In genomic region chr9:40414498-40414903, GRCm38 (mm10) we compare ENCODE assay signal across 8 mouse cellular contexts.
DNase-seq lines count a peak whose midpoint lies in the region; ATAC-seq and TF ChIP-seq lines count a peak whose summit lies in the region.

No protein-coding gene starts in this region.

- peak overlapping the region; percentile 91 for H3K4me2 ChIP-seq in heart, embryonic 15.5 days
- peak overlapping the region; percentile 75 for H3K4me2 ChIP-seq in liver, embryonic 16.5 days (ENCODE audit: low read depth, low read length)
- H3K4me2 ChIP-seq in neural tube, embryonic 11.5 days (ENCODE audit: low read depth): peak overlapping the region; percentile 53
- peak overlapping the region; percentile 95 for H3K4me2 ChIP-seq in stomach, postnatal 0 days (replicated peaks; ENCODE audit: low read depth)

- no peaks in the 10 kb centered on the region for H3K36me3 ChIP-seq in forebrain, embryonic 10.5 days (replicated peaks)
- H3K36me3 ChIP-seq in heart, embryonic 15.5 days: no peaks in the 10 kb centered on the region
- H3K36me3 ChIP-seq in liver, embryonic 16.5 days (ENCODE audit: control insufficient read depth, insufficient read depth): no peaks in the 10 kb centered on the region
- no peaks in the 10 kb centered on the region for H3K36me3 ChIP-seq in neural tube, embryonic 11.5 days (ENCODE audit: control insufficient read depth, insufficient read depth, low read length)
- H3K36me3 ChIP-seq in stomach, postnatal 0 days (ENCODE audit: control insufficient read depth, insufficient read depth, low read length): no peaks in the 10 kb centered on the region

- peak overlapping the region; percentile 87 for H3K27ac ChIP-seq in forebrain, embryonic 10.5 days
- peak overlapping the region; percentile 41 for H3K27ac ChIP-seq in heart, embryonic 15.5 days
- no peak overlapping the region for H3K27ac ChIP-seq in liver, embryonic 16.5 days (ENCODE audit: low read length)
- H3K27ac ChIP-seq in neural tube, embryonic 11.5 days (ENCODE audit: low read depth, low read length): no peak overlapping the region
- peak overlapping the region; percentile 76 for H3K27ac ChIP-seq in stomach, postnatal 0 days (replicated peaks)

- no peak for TF ChIP-seq CTCF in stomach, postnatal 0 days (IDR thresholded peaks at IDR 0.05; ENCODE audit: low read depth)

- no peaks in the 10 kb centered on the region for H3K4me1 ChIP-seq in forebrain, embryonic 10.5 days
- H3K4me1 ChIP-seq in heart, embryonic 15.5 days (replicated peaks): peaks cover 13% of the 10 kb centered on the region; the same call in 1 of the 2 replicates
- H3K4me1 ChIP-seq in liver, embryonic 16.5 days (ENCODE audit: control insufficient read depth, low read depth, low read length): no peaks in the 10 kb centered on the region
- H3K4me1 ChIP-seq in neural tube, embryonic 11.5 days (ENCODE audit: control insufficient read depth, insufficient read depth, low read length): no peaks in the 10 kb centered on the region
- H3K4me1 ChIP-seq in stomach, postnatal 0 days (replicated peaks; ENCODE audit: control insufficient read depth, insufficient read depth): no peaks in the 10 kb centered on the region

- H3K27me3 ChIP-seq in forebrain, embryonic 10.5 days (ENCODE audit: poor library complexity, severe bottlenecking): no peaks in the 10 kb centered on the region
- no peaks in the 10 kb centered on the region for H3K27me3 ChIP-seq in heart, embryonic 15.5 days
- H3K27me3 ChIP-seq in liver, embryonic 16.5 days (ENCODE audit: control insufficient read depth, insufficient read depth, low read depth, low read length): no peaks in the 10 kb centered on the region
- no peaks in the 10 kb centered on the region for H3K27me3 ChIP-seq in neural tube, embryonic 11.5 days (ENCODE audit: control insufficient read depth, insufficient read depth, low read length)
- no peaks in the 10 kb centered on the region for H3K27me3 ChIP-seq in stomach, postnatal 0 days (ENCODE audit: control insufficient read depth, insufficient read depth, low read length)

- under 1% methylated on average over 15 of the region's 15 CpGs for WGBS in forebrain, embryonic 10.5 days
- WGBS in heart, embryonic 15.5 days: 3% methylated on average over 15 of the region's 15 CpGs
- 5% methylated on average over 15 of the region's 15 CpGs for WGBS in liver, embryonic 16.5 days (ENCODE audit: insufficient replicate concordance)
- WGBS in neural tube, embryonic 11.5 days: under 1% methylated on average over 15 of the region's 15 CpGs
- WGBS in stomach, postnatal 0 days: under 1% methylated on average over 15 of the region's 15 CpGs

- peak; percentile 41; the same call in 1 of the 2 replicates for ATAC-seq in heart, embryonic 15.5 days (replicated peaks; ENCODE audit: insufficient number of reproducible peaks, insufficient read depth, low FRiP score, low read depth)
- peak; percentile 67 for ATAC-seq in liver, embryonic 16.5 days (ENCODE audit: low read depth)
- peak; percentile 84 for ATAC-seq in neural tube, embryonic 11.5 days (ENCODE audit: insufficient read depth, low FRiP score, low TSS enrichment)
- peak; percentile 75 for ATAC-seq in stomach, postnatal 0 days (ENCODE audit: low FRiP score, low TSS enrichment)

- H3K4me3 ChIP-seq in forebrain, embryonic 10.5 days: peak overlapping the region; percentile 69
- peak overlapping the region; percentile 63 for H3K4me3 ChIP-seq in heart, embryonic 15.5 days
- peak overlapping the region; percentile 62 for H3K4me3 ChIP-seq in liver, embryonic 16.5 days (ENCODE audit: low read depth, low read length)
- H3K4me3 ChIP-seq in neural tube, embryonic 11.5 days (ENCODE audit: low read depth, low read length): peak overlapping the region; percentile 49
- peak overlapping the region; percentile 61 for H3K4me3 ChIP-seq in stomach, postnatal 0 days (ENCODE audit: low read depth, low read length)

- DNase-seq in CD4-positive helper T cell, adult 2 months (ENCODE audit: low read depth, low spot score): peak; percentile 27
- DNase-seq in c-Kit-positive CD71-negative TER-119-negative erythroid progenitor cells, embryonic 14.5 days (ENCODE audit: low read depth): peak; percentile 50
- peak; percentile 84 for DNase-seq in forebrain, embryonic 10.5 days (ENCODE audit: extremely low spot score, low spot score)
- peak; percentile 78 for DNase-seq in kidney, postnatal 14 days
- peak; percentile 84 for DNase-seq in neural tube, embryonic 11.5 days (ENCODE audit: low spot score)
- DNase-seq in stomach, postnatal 0 days (ENCODE audit: low spot score): peak; percentile 79

- no peaks in the 10 kb centered on the region for H3K9me3 ChIP-seq in forebrain, embryonic 10.5 days
- H3K9me3 ChIP-seq in heart, embryonic 15.5 days (replicated peaks): no peaks in the 10 kb centered on the region
- no peaks in the 10 kb centered on the region for H3K9me3 ChIP-seq in liver, embryonic 16.5 days (replicated peaks; ENCODE audit: control insufficient read depth, low read length)
- no peaks in the 10 kb centered on the region for H3K9me3 ChIP-seq in neural tube, embryonic 11.5 days (ENCODE audit: control insufficient read depth, low read length)
- no peaks in the 10 kb centered on the region for H3K9me3 ChIP-seq in stomach, postnatal 0 days (ENCODE audit: control insufficient read depth, low read length)

- no peak for TF ChIP-seq EP300 in stomach, postnatal 0 days (optimal IDR thresholded peaks at IDR 0.05)

- peak overlapping the region; percentile 78 for H3K9ac ChIP-seq in heart, embryonic 15.5 days
- H3K9ac ChIP-seq in liver, embryonic 16.5 days (ENCODE audit: low read depth, low read length): peak overlapping the region; percentile 58
- H3K9ac ChIP-seq in neural tube, embryonic 11.5 days (ENCODE audit: low read length): peak overlapping the region; percentile 67
- peak overlapping the region; percentile 71 for H3K9ac ChIP-seq in stomach, postnatal 0 days (ENCODE audit: low read length)

Comparison
In these comparisons a context has a peak if more than half of its experiments do, and no peak if none do; other contexts are left out.
1. DNase-seq: peak in every context shown above with its lines; median percentile 84 in forebrain, embryonic 10.5 days; 84 in neural tube, embryonic 11.5 days; 79 in stomach, postnatal 0 days; 78 in kidney, postnatal 14 days; 50 in c-Kit-positive CD71-negative TER-119-negative erythroid progenitor cells, embryonic 14.5 days; 27 in CD4-positive helper T cell, adult 2 months.
2. H3K27ac ChIP-seq: peak in forebrain, embryonic 10.5 days (single experiment), heart, embryonic 15.5 days (single experiment) and stomach, postnatal 0 days (single experiment); none in liver, embryonic 16.5 days (single experiment) and neural tube, embryonic 11.5 days (single experiment).
3. Peak in every context shown above with its lines, with median percentiles within 50 percentile points of each other: H3K4me3 ChIP-seq, ATAC-seq, H3K4me2 ChIP-seq and H3K9ac ChIP-seq.